Mouse (Mus musculus): ENCODE measurements around the gene Pdcd2l.

The Pdcd2l gene

DNA sequence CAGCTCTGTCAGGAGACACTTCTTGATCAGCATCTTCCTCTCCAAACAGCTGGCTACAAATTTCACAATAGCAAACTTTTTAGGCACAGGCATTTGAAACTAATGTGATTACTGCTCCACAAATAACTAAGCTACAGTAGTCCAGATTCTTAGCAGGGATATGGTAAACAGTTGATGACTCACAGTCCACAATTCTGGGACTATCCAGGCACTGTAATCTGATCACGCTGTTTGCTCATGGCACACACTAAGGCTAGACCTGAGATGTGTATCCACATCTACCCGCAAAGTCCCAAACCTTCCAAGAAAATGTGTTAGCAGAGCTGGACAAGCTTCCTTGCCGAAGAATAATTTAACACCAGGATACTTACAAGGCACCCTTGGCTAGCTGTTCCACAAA is 38.5 kb downstream of the Pdcd2l start:
- CTCF ChIA-PET = interaction anchor here (0.5 kb wide), 1 partner anchor 40 kb away, joined by 3 read pairs; no protein-coding TSS in a partner anchor

DNA sequence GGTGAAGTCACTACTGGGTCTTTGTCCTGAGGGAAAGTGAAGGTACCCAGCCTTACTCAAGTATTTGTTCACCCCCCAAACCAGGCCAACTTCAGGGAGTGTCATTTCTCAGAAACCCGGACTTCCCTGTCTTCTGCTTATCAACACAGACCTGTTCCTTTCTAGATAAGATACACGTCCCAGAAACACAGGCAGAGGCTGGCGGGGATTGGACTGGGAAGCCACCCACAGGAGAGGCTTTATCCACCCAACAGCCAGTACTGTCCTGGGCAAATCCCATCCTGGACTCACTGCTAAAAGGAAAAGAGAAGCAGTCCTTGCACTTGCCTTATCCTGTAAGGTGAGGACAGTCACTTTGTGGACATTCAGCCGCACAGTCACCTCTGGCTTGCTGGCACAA is 49.3 kb downstream of the Pdcd2l start:
- CTCF ChIA-PET = no interaction called here

DNA sequence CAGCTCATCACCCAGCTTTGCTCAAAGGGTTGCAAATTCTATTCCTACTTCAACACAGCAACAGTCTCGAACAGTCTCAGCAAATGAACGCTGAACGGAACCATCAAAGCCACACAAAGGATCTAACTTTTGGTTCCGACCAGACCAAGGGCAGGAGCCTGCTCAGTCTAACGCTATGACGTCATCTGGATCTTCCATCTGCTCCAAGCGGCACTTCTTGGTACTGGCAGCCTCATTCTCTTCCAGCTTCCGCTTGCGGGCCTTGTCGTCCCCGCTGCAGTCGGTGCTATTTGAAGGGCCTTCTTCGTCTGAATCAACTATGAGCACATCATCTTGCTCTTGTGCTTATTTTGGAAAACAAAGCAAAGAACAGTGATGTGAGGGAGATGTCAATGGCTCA is 55.3 kb downstream of the Pdcd2l start:
- CTCF ChIA-PET = no interaction called here

DNA sequence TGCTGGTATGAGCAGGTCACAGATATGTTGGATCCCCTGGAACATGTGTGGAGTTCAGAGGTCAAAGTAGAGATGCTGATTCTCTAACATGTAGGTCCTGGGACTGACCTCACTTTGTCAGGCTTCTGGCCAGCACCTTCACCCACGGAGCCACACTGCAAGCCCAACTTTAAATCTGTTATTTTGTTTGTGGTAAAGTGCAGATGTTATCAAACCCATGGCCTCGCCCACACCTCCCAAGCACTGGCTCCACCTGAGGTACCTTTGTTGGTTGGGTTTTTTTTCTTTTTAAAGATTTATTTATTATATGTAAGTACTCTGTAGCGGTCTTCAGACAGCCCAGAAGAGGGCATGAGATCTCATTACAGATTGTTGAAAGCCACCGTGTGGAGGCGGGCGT is 57.0 kb downstream of the Pdcd2l start:
- CTCF ChIA-PET = no interaction called here
